Mouse (Mus musculus): Measurements from ENCODE around the gene Dyrk1a. TPM values are rescaled to one million over a fixed set of nuclear protein-coding genes. Genes with fewer than 3 reads are reported as not detected.

Gene Dyrk1a
- polyA plus RNA-seq (2015; fragmentation: Nextera tagmentation; extraction: Ambion mirVana): 3.7 and 3.9 TPM in 2 replicates

DNA sequence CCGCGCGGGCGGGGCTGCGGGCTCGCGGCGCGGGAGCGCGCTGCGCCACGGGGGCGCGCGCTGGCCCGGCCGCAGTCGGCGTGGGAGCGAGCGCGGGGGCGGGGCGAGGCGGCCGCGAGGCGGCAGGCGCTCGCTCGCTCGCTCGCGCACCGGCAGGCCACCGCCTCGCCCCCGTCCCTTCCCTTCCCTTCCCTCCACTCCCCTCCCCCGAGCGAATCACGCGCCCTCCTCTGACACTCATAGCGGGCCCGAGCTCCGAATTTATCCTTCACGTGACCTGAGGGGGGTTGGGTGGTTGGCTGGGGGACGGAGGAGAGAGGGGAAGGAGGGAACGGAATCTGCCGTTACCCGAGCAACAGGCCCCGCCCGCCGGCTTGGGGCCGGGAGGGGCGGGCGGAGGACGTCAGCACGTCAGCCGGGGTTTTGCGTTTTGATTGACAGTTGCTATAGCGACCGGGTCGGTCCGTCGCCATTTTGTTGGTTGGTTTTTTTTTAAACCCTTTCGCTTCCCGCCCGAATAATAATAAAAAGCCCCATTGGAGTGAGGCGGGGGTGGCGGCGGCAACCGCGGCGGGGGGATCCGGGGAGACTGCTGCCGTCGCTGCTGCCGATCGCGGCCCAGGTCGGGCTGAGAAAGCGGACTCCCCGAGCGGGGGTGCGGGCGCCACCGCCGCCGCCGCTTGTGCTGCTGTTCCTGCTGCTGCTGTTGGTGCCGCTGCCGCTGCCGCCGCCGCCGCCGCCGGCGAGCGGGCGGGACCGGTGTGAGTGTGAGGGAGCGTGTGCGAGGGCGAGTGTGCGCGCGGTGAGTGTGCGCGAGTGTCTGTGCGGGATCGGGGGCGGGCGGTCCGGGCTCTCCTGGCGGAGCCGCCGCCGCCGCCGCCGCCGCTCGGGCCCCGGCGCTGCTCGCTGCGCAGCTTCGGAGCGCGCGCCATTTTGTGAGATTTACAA is at the start of gene Dyrk1a:
Dyrk1a (plus strand) TSS at position 782 of the 948 bp plus-strand sequence.
- no peaks in the 10 kb centered on the region for H3K36me3 ChIP-seq (replicated peaks; ENCODE audit: insufficient read depth, low read length)
- peak within 1 kb of the TSS; percentile 99 for H3K4me3 ChIP-seq (ENCODE audit: low read depth, low read length)
- peak; percentile 86 for ATAC-seq
- no peaks in the 10 kb centered on the region for H3K9me3 ChIP-seq (ENCODE audit: low read length)
- H3K27me3 ChIP-seq (ENCODE audit: insufficient read depth, low read length): no peaks in the 10 kb centered on the region
- no peak for TF ChIP-seq EP300 (IDR thresholded peaks at IDR 0.05; ENCODE audit: low read depth)
- 0 out of 2 replicates have a peak, but pooled peaks have one; percentile 5 for TF ChIP-seq CTCF (IDR thresholded peaks at IDR 0.05; ENCODE audit: low read depth)
- H3K27ac ChIP-seq (ENCODE audit: low read depth): peak within 1 kb of the TSS; percentile 100
- H3K4me2 ChIP-seq (ENCODE audit: low read depth, low read length): peak within 1 kb of the TSS; percentile 75
- 3% methylated on average over 96 of the region's 133 CpGs for WGBS (ENCODE audit: insufficient replicate concordance)
- peaks cover 42% of the 10 kb centered on the region for H3K4me1 ChIP-seq (ENCODE audit: insufficient read depth)
- H3K9ac ChIP-seq (replicated peaks): peak within 1 kb of the TSS; percentile 100
- peak; percentile 99 for DNase-seq

GRCm38 (mm10) chr16:94523594-94524377 is 46.0 kb upstream of the Dyrk1a start:
- 0 out of 2 replicates have a peak overlapping the region, but pooled peaks have one; percentile 0 for H3K4me2 ChIP-seq (ENCODE audit: low read depth, low read length)
- no peaks in the 10 kb centered on the region for H3K27me3 ChIP-seq (ENCODE audit: insufficient read depth, low read length)
- ATAC-seq (no peak), DNase-seq (no peak)
- peaks cover 48% of the 10 kb centered on the region for H3K4me1 ChIP-seq (ENCODE audit: insufficient read depth)
- no peaks in the 10 kb centered on the region for H3K36me3 ChIP-seq (replicated peaks; ENCODE audit: insufficient read depth, low read length)
- no peak overlapping the region for H3K4me3 ChIP-seq (ENCODE audit: low read depth, low read length)
- 57% methylated on average over 6 of the region's 6 CpGs for WGBS (ENCODE audit: insufficient replicate concordance)
- H3K27ac ChIP-seq (ENCODE audit: low read depth): peak overlapping the region; percentile 5; the same call in 1 of the 2 replicates
- no peaks in the 10 kb centered on the region for H3K9me3 ChIP-seq (ENCODE audit: low read length)
- TF ChIP-seq EP300 (IDR thresholded peaks at IDR 0.05; ENCODE audit: low read depth) (no peak), CTCF (IDR thresholded peaks at IDR 0.05; ENCODE audit: low read depth) (no peak)
- H3K9ac ChIP-seq (replicated peaks): no peak overlapping the region

DNA sequence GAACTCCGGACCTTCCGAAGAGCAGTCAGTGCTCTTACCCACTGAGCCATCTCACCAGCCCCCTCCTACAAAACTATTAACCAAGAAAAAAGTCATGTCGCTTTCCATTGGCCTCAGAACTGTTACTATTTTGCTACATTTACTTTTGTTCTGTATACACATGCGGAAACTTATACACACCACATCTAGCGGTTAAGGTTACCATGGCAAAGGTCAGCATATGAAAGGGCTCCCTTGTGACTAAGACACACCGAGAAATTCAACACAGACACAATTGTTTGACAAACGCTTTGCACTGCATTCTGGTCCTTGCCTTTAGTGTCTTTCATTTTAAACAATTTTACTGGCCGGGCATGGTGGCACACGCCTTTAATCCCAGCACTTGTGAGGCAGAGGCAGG is 45.1 kb upstream of the Dyrk1a start:
- TF ChIP-seq CTCF (IDR thresholded peaks at IDR 0.05; ENCODE audit: low read depth) (no peak), EP300 (IDR thresholded peaks at IDR 0.05; ENCODE audit: low read depth) (no peak)
- Histone ChIP-seq H3K27ac (ENCODE audit: low read depth) (peak overlapping the region; percentile 98), H3K27me3 (ENCODE audit: insufficient read depth, low read length) (no peaks in the 10 kb centered on the region), H3K4me1 (ENCODE audit: insufficient read depth) (peaks cover 43% of the 10 kb centered on the region), H3K36me3 (replicated peaks; ENCODE audit: insufficient read depth, low read length) (no peaks in the 10 kb centered on the region), H3K9ac (replicated peaks) (no peak overlapping the region), H3K4me3 (ENCODE audit: low read depth, low read length) (no peak overlapping the region), H3K4me2 (ENCODE audit: low read depth, low read length) (peak overlapping the region; percentile 87; the same call in 1 of the 2 replicates), H3K9me3 (ENCODE audit: low read length) (no peaks in the 10 kb centered on the region)
- DNase-seq: no peak
- 79% methylated on average over 9 of the region's 9 CpGs for WGBS (ENCODE audit: insufficient replicate concordance)
- ATAC-seq: no peak

- Histone ChIP-seq H3K9ac (replicated peaks) (peak overlapping the region; percentile 90), H3K27ac (ENCODE audit: low read depth) (peak overlapping the region; percentile 98), H3K4me2 (ENCODE audit: low read depth, low read length) (peak overlapping the region; percentile 87), H3K4me3 (ENCODE audit: low read depth, low read length) (peak overlapping the region; percentile 93), H3K4me1 (ENCODE audit: insufficient read depth) (peaks cover 37% of the 10 kb centered on the region), H3K36me3 (replicated peaks; ENCODE audit: insufficient read depth, low read length) (no peaks in the 10 kb centered on the region), H3K9me3 (ENCODE audit: low read length) (no peaks in the 10 kb centered on the region), H3K27me3 (ENCODE audit: insufficient read depth, low read length) (no peaks in the 10 kb centered on the region)
- ATAC-seq (peak; percentile 25), DNase-seq (no peak)
- TF ChIP-seq EP300 (IDR thresholded peaks at IDR 0.05; ENCODE audit: low read depth) (no peak), CTCF (IDR thresholded peaks at IDR 0.05; ENCODE audit: low read depth) (no peak)
- 0% methylated on average over 24 of the region's 24 CpGs for WGBS (ENCODE audit: insufficient replicate concordance)
Measured at GRCm38 (mm10) chr16:94525955-94526343, 43.9 kb upstream of the Dyrk1a start.

GRCm38 (mm10) chr16:94526344-94527151 is 43.3 kb upstream of the Dyrk1a start, which contains the start of gene Vps26c:
TSS of gene Vps26c (minus strand) at chr16:94526830.
- Histone ChIP-seq H3K9ac (replicated peaks) (peak within 1 kb of the TSS; percentile 90), H3K4me1 (ENCODE audit: insufficient read depth) (peaks cover 41% of the 10 kb centered on the region), H3K4me2 (ENCODE audit: low read depth, low read length) (peak within 1 kb of the TSS; percentile 87), H3K36me3 (replicated peaks; ENCODE audit: insufficient read depth, low read length) (no peaks in the 10 kb centered on the region), H3K4me3 (ENCODE audit: low read depth, low read length) (peak within 1 kb of the TSS; percentile 93), H3K9me3 (ENCODE audit: low read length) (no peaks in the 10 kb centered on the region), H3K27me3 (ENCODE audit: insufficient read depth, low read length) (no peaks in the 10 kb centered on the region), H3K27ac (ENCODE audit: low read depth) (peak within 1 kb of the TSS; percentile 98)
- DNase-seq (peak; percentile 98), ATAC-seq (peak; percentile 91)
- WGBS (ENCODE audit: insufficient replicate concordance): 2% methylated on average over 89 of the region's 93 CpGs
- TF ChIP-seq CTCF (IDR thresholded peaks at IDR 0.05; ENCODE audit: low read depth) (0 out of 2 replicates have a peak, but pooled peaks have one; percentile 3), EP300 (IDR thresholded peaks at IDR 0.05; ENCODE audit: low read depth) (peak; percentile 69; the same call in 1 of the 2 replicates)
